Mouse (Mus musculus): ENCODE results near the gene Smoc2. TPM values are rescaled to one million over a fixed set of nuclear protein-coding genes. Genes with fewer than 3 reads are reported as not detected.

The Smoc2 gene
- polyA plus RNA-seq, 1 experiment, result 55.8 TPM

- 84% methylated on average over 2 of the region's 2 CpGs for WGBS
- no peak for DNase-seq (ENCODE audit: low read depth, low spot score)
Observed at GRCm38 (mm10) chr17:14392443-14392842, 113.1 kb downstream of the Smoc2 start.

GRCm38 (mm10) chr17:14394861-14395260 is 115.6 kb downstream of the Smoc2 start:
- WGBS, result 80% methylated on average over 5 of the region's 5 CpGs
- DNase-seq (ENCODE audit: low read depth, low spot score), result no peak

GRCm38 (mm10) chr17:14397456-14397855 is 118.2 kb downstream of the Smoc2 start:
- DNase-seq (ENCODE audit: low read depth, low spot score), result peak; percentile 6
- 28% methylated on average over 5 of the region's 5 CpGs for WGBS

GRCm38 (mm10) chr17:14398650-14399424 is 119.5 kb downstream of the Smoc2 start:
- DNase-seq (ENCODE audit: low read depth, low spot score), result no peak
- WGBS, result 91% methylated on average over 8 of the region's 8 CpGs

GRCm38 (mm10) chr17:14400960-14401359 is 121.7 kb downstream of the Smoc2 start:
- 63% methylated on average over 5 of the region's 5 CpGs for WGBS
- no peak for DNase-seq (ENCODE audit: low read depth, low spot score)

GRCm38 (mm10) chr17:14407874-14408273 is 128.6 kb downstream of the Smoc2 start:
- WGBS, result 58% methylated on average over 5 of the region's 5 CpGs

GRCm38 (mm10) chr17:14412460-14412859 is 133.2 kb downstream of the Smoc2 start:
- no peak for DNase-seq (ENCODE audit: low read depth, low spot score)
- 77% methylated on average over 2 of the region's 2 CpGs for WGBS

More at GRCm38 (mm10) chr17:14407874-14408273, 128.6 kb downstream of the Smoc2 start:
- no peak for DNase-seq (ENCODE audit: low read depth, low spot score)

GRCm38 (mm10) chr17:14414511-14414910 is 135.2 kb downstream of the Smoc2 start:
- DNase-seq (ENCODE audit: low read depth, low spot score), result no peak
- WGBS, result 29% methylated on average over 5 of the region's 5 CpGs

- DNase-seq (ENCODE audit: low read depth, low spot score), result no peak
- 61% methylated on average over 8 of the region's 8 CpGs for WGBS
Observed at GRCm38 (mm10) chr17:14420460-14421046, 141.2 kb downstream of the Smoc2 start.

- WGBS, result 58% methylated on average over 6 of the region's 6 CpGs
- DNase-seq (ENCODE audit: low read depth, low spot score), result no peak
Observed at GRCm38 (mm10) chr17:14426481-14426880, 147.2 kb downstream of the Smoc2 start.

GRCm38 (mm10) chr17:14434717-14435116 is 155.4 kb downstream of the Smoc2 start:
- WGBS, result 25% methylated on average over 4 of the region's 4 CpGs
- no peak for DNase-seq (ENCODE audit: low read depth, low spot score)

- 90% methylated on average over 5 of the region's 5 CpGs for WGBS
Observed at GRCm38 (mm10) chr17:14445611-14446010, 166.3 kb downstream of the Smoc2 start.

GRCm38 (mm10) chr17:14447275-14447674 is 168.0 kb downstream of the Smoc2 start:
- WGBS, result 34% methylated on average over 5 of the region's 5 CpGs
- peak; percentile 1 for DNase-seq (ENCODE audit: low read depth, low spot score)

More at GRCm38 (mm10) chr17:14445611-14446010, 166.3 kb downstream of the Smoc2 start:
- no peak for DNase-seq (ENCODE audit: low read depth, low spot score)

Other genes with a start within 250 kb of the Smoc2 start
- not detected in 2 replicates for gene Gm7358, start 220.0 kb upstream of the Smoc2 start, polyA plus RNA-seq (2012; rRNA removed)
- 14.6 and 14.7 TPM in 2 replicates for gene Dact2, start 75.2 kb upstream of the Smoc2 start, polyA plus RNA-seq (2012; rRNA removed)